Mouse (Mus musculus) lung, postnatal 14 days (tissue): ENCODE results near the gene Atp6v0b.

Experiments
- DNase-seq: peaks from one replicate; pipeline ENCODE4 v3.0.0; 2021

Gene Atp6v0b

DNA sequence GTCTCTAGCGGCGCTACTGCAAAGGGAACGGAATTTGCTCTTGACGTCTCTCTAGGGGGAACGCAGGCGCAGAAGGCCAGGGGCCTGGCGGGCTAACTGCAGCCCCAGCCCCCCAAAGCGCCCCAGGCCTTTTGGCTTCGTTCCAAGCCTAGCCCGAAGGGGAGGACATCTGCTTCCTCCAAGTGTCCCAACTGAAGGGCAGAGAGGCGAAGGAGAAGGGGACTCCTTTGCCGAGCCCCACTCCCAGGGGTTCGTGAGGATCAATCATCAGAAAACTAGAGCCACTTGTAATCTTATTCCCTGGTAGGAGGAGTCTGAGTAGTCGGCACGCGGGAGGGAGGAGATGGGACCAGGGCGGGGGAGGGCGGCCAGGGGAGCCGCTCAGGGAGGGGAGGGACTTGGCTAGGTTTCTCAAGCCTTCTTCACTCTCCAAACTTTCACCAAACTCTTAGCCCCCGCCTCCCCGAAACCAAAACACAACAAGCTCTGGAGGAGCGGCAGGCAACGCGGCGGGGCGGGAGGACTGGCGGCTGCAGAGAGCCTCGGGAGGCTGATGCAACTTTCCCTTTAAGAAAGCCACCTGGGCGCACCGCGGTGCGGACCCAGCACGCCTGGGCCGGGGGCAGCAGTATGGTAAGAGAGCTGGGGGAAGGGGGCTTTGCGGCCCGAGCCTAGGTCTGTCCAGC, 52.1 kb downstream of the Atp6v0b start:
- DNase-seq = peak; percentile 78

DNA sequence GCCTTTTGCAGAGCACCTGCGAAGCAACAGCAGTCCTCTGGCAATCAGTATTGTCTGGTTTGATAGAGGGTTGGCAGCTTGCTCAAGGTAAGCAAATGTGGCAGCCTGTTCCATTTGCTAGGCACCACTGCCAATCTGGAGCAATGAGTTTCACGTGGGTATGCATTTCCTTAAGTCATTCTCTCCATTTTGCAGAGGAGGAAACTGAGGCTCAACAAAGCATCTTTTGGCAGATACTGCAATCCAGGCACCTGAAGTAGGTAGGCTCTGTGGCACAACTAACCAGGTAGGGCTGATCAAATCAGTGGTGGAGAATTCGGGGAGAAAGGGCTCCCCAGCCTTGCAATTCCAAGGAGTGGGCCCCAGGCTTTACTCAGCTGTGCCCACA, 52.7 kb downstream of the Atp6v0b start, which contains the start of gene Slc6a9:
TSS of gene Slc6a9 (plus strand) at position 50 of the 388 bp plus-strand sequence.
- no peak for DNase-seq
